Mouse (Mus musculus): Measurements from ENCODE around the gene Itgb8. TPM values are rescaled to one million over a fixed set of nuclear protein-coding genes. Genes with fewer than 3 reads are reported as not detected.

Itgb8 gene
- 26.3 TPM for polyA plus RNA-seq (2017; shearing (Covaris generic))

DNA sequence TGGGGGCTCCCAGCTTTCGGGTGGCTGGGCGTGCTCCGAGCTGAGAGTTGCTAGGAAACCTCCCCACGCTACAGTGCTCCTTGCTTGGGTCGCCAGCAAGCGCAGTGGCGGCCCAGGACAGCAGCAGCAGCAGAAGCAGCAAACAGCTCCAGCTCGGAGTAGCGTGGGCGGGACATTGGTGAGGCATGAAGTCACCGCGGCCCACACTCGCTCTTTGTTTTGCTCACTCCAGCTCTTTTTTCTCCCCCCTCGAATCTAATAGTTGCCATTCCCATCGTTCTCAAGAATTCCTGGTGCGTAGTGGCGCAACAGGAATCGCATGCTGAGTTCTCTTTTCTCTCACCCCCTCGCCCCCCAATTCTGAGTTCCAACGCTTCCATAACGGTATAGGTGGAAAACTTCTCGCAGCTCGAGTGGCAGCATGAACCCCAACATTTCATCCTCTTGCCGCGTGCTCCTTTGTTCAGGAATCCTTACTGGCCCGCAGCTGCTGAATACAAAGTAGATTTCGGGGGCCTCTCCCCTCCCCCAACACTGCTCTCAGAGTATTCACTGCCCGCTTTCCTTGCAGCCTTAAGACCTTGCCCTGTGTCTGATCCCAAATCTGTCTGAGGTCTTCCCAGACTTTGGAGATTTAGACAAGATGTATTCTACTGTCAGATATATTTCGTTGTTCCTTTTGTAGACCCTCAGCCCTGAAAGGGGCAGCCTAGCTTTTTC, at the start of gene Itgb8:
Gene Itgb8 (minus strand): TSS at position 107 of the 720 bp plus-strand sequence.

Other genes with a start within 250 kb of the Itgb8 start
- gene Macc1, start 75.5 kb upstream of the Itgb8 start, polyA plus RNA-seq (2017; shearing (Covaris generic)), result not detected